Mouse (Mus musculus) limb, embryonic 15.5 days (tissue): Measurements from ENCODE around the gene Nenf. TPM values are rescaled to one million over a fixed set of nuclear protein-coding genes. Genes with fewer than 3 reads are reported as not detected.

ENCODE experiments used
- ATAC-seq: fragments of 200-750 bp; cut with Nextera tagmentation; 2 replicates; pipeline ENCODE4 v1.8.0; 2017; ENCODE audit warnings: low read depth, moderate TSS enrichment; ENCODE audit not compliant: insufficient number of reproducible peaks, low FRiP score, low TSS enrichment
- H3K27ac ChIP-seq: fragments of 300-500 bp; sonication (generic); 2 replicates; pipeline ENCODE4 v1.5.1; 2015; ENCODE audit warnings: moderate library complexity, mild to moderate bottlenecking, inconsistent platforms
- H3K27me3 ChIP-seq: fragments of 300-500 bp; sonication (generic); 2 replicates; pipeline ENCODE4 v1.6.1; 2015; ENCODE audit warnings: inconsistent platforms
- H3K36me3 ChIP-seq: fragments of 300-500 bp; sonication (generic); 2 replicates; pipeline ENCODE4 v1.6.1; 2015; ENCODE audit warnings: inconsistent platforms
- H3K4me1 ChIP-seq: fragments of 300-500 bp; sonication (generic); 2 replicates; pipeline ENCODE4 v1.6.1; 2015; ENCODE audit warnings: inconsistent platforms
- H3K4me2 ChIP-seq: fragments of 300-500 bp; sonication (generic); 2 replicates; pipeline ENCODE4 v1.6.1; 2015; ENCODE audit warnings: mild to moderate bottlenecking, inconsistent platforms
- H3K4me3 ChIP-seq: fragments of 300-500 bp; sonication (generic); 2 replicates; pipeline ENCODE4 v1.5.1; 2015; ENCODE audit warnings: mild to moderate bottlenecking, inconsistent platforms
- H3K9ac ChIP-seq: fragments of 300-500 bp; sonication (generic); 2 replicates; pipeline ENCODE4 v1.6.1; 2015; ENCODE audit warnings: inconsistent platforms
- H3K9me3 ChIP-seq: fragments of 300-500 bp; sonication (generic); 2 replicates; pipeline ENCODE4 v1.6.1; 2016; ENCODE audit warnings: inconsistent platforms
- WGBS: fragments of 180-500 bp; shearing (Covaris S2); methylation state at CpG from one replicate; pipeline ENCODE4 v1.1.7; 2015; 5-methylcytosine and 5-hydroxymethylcytosine counted together
- polyA plus RNA-seq: library from polyadenylated mRNA; unstranded; fragments of >200 nt; fragmentation: Nextera tagmentation; extraction: Ambion mirVana; gene quantifications from 2 replicates; pipeline ENCODE4 v1.2.1, GENCODE M21; 2015

Nenf gene
- polyA plus RNA-seq, 1 experiment from 2014 or later: 112 TPM

DNA sequence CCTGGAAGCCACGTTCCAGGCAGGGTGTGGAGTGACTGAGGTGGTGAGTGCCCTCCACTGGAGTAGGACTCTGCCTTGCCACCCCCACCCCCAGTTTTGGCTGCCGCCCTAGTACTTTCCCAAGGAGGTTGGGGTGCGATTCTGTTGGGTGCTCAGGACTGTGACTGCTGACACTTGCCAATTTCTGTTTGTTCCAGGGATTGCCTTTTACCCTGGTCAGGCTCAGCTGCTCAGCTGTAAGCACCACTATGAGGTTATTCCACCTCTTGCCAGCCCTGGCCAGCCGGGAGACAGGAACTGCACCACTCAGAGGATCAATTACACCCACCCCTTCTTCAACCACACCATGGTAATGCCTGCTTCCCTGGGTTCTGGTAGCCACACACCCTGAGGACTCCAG, 22.5 kb upstream of the Nenf start:
- H3K27ac ChIP-seq: no peak overlapping the region
- H3K4me1 ChIP-seq: no peaks in the 10 kb centered on the region
- no peak for ATAC-seq
- no peak overlapping the region for H3K4me3 ChIP-seq
- no peaks in the 10 kb centered on the region for H3K9me3 ChIP-seq
- no peak overlapping the region for H3K4me2 ChIP-seq
- peaks cover 69% of the 10 kb centered on the region for H3K36me3 ChIP-seq
- WGBS: 89% methylated on average over 4 of the region's 4 CpGs
- H3K27me3 ChIP-seq: no peaks in the 10 kb centered on the region
- no peak overlapping the region for H3K9ac ChIP-seq

DNA sequence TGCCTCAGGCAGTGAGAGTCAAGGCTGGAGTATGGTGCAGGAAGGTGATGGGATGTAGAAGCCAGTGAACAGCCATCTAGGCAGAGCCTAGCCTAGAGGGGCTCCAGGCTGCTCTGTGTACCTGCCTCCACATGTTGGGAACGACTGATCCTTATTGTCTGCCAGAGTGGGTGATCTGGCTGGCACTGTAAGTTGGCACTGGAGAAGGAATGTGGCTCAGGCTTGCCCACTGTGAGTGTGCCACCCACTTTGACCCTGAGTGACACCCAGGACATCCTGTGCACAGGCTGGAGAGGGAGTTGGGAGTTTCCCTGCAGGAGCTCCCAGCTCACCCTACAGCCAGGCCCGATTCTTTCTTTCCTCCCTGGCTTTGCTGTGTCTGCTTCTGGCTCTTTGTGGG, 21.9 kb upstream of the Nenf start:
- H3K9ac ChIP-seq: no peak overlapping the region
- no peak overlapping the region for H3K4me3 ChIP-seq
- no peaks in the 10 kb centered on the region for H3K9me3 ChIP-seq
- no peak for ATAC-seq
- WGBS: 77% methylated on average over 2 of the region's 2 CpGs
- no peaks in the 10 kb centered on the region for H3K4me1 ChIP-seq
- H3K4me2 ChIP-seq: no peak overlapping the region
- H3K36me3 ChIP-seq: peaks cover 65% of the 10 kb centered on the region
- H3K27ac ChIP-seq: no peak overlapping the region
- H3K27me3 ChIP-seq: no peaks in the 10 kb centered on the region

GRCm38 (mm10) chr1:191334500-191334899, 16.5 kb upstream of the Nenf start:
- H3K4me1 ChIP-seq: no peaks in the 10 kb centered on the region
- no peak overlapping the region for H3K9ac ChIP-seq
- no peak overlapping the region for H3K27ac ChIP-seq
- ATAC-seq: no peak
- peaks cover 40% of the 10 kb centered on the region for H3K36me3 ChIP-seq
- 79% methylated on average over 5 of the region's 5 CpGs for WGBS
- H3K4me2 ChIP-seq: no peak overlapping the region
- no peaks in the 10 kb centered on the region for H3K27me3 ChIP-seq
- no peak overlapping the region for H3K4me3 ChIP-seq
- no peaks in the 10 kb centered on the region for H3K9me3 ChIP-seq

DNA sequence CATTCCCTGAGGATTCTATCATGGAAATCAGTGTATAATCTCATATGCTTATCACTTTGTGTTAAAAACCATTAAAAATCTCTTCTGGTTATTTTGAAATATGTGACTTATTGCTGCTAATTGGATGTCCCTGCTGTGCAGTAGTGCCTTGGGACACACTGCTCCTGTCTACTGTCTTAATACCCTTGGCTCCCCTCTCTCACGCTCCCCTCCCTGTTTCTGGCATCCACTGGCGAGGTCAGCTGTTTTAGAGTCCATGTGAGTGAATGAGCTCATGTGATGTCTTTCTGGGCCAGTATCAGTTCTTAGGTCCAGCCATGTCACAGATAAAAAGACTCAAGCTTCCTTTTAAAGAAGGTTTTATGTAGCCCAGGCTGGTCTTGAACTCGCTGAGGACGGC, 12.4 kb upstream of the Nenf start:
- H3K4me3 ChIP-seq: no peak overlapping the region
- H3K36me3 ChIP-seq: peaks cover 20% of the 10 kb centered on the region
- ATAC-seq: no peak

GRCm38 (mm10) chr1:191328019-191328441, 10.0 kb upstream of the Nenf start:
- H3K4me2 ChIP-seq: no peak overlapping the region
- no peaks in the 10 kb centered on the region for H3K9me3 ChIP-seq
- no peaks in the 10 kb centered on the region for H3K27me3 ChIP-seq
- H3K36me3 ChIP-seq: peaks cover 17% of the 10 kb centered on the region
- 61% methylated on average over 8 of the region's 8 CpGs for WGBS
- H3K27ac ChIP-seq: no peak overlapping the region
- peaks cover 27% of the 10 kb centered on the region for H3K4me1 ChIP-seq
- H3K9ac ChIP-seq: no peak overlapping the region
- no peak for ATAC-seq
- no peak overlapping the region for H3K4me3 ChIP-seq

More for the DNA sequence above, 12.4 kb upstream of the Nenf start:
- Histone ChIP-seq H3K9ac (no peak overlapping the region), H3K4me1 (peaks cover 27% of the 10 kb centered on the region), H3K9me3 (no peaks in the 10 kb centered on the region), H3K4me2 (no peak overlapping the region), H3K27ac (no peak overlapping the region), H3K27me3 (no peaks in the 10 kb centered on the region)
- WGBS: 81% methylated on average over 4 of the region's 4 CpGs

DNA sequence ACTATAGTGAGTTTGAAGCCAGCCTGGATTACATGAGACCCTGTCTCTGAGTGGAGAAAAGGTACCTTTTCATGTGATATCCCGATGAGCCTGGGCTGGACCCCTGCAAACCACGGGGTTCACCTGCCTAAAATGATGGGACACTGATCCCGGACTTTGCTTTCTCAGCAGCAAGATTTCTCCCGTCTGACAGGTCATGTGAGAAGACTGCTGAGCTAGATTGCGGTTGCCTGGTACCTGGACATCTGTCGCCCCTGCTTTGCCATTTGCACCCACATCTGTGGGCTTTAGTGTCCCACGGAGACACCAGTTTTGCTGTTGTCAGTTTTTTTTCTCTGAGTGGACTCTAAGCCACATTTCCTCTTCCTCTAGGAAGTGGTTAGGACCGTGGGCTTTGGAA, 9.3 kb upstream of the Nenf start:
- no peak for ATAC-seq
- Histone ChIP-seq H3K4me2 (peak overlapping the region; percentile 82; the same call in 1 of the 2 replicates), H3K4me3 (no peak overlapping the region; the same call in 1 of the 2 replicates), H3K9me3 (no peaks in the 10 kb centered on the region), H3K4me1 (peaks cover 27% of the 10 kb centered on the region), H3K27ac (no peak overlapping the region), H3K36me3 (peaks cover 10% of the 10 kb centered on the region; the same call in 1 of the 2 replicates), H3K27me3 (no peaks in the 10 kb centered on the region), H3K9ac (no peak overlapping the region)
- WGBS: 83% methylated on average over 8 of the region's 8 CpGs

DNA sequence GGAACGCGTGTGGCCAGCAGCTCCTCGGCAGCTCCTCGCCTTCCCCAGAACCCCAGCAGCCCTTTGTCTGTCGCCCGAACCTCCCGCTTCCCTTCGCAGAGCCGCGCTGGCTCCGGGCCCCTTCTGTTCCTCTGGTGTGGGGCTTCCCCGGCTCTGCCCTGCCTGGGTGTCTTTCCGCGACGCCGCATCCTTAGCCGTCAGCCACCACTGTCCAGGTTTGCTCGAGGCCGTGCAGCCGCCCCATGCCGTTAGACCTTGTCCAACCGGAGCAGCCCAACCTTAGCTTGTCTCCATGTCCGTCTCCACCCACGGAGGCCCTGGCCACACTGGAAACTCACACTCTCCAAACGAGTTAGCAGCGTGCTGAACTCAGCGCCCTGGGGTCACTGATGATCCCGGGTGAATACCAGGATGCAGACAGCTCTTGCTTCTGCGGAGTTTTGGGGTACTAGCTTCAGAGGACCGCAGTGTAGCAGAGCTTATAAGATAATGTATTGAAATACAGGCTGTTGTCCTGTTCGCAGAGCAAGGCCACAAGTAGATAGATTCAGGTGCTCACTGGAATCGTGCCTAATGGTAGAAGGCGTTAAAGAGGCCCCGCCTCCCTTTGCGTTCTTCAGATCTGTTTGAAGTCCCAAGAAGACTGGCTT, 8.4 kb upstream of the Nenf start:
- peaks cover 27% of the 10 kb centered on the region for H3K4me1 ChIP-seq
- peak; percentile 75 for ATAC-seq
- peak overlapping the region; percentile 86 for H3K4me3 ChIP-seq
- H3K9me3 ChIP-seq: no peaks in the 10 kb centered on the region
- H3K4me2 ChIP-seq: peak overlapping the region; percentile 82
- peaks cover 5% of the 10 kb centered on the region; the same call in 1 of the 2 replicates for H3K36me3 ChIP-seq
- H3K9ac ChIP-seq: peak overlapping the region; percentile 55
- H3K27ac ChIP-seq: peak overlapping the region; percentile 69
- H3K27me3 ChIP-seq: no peaks in the 10 kb centered on the region
- under 1% methylated on average over 35 of the region's 35 CpGs for WGBS

- no peaks in the 10 kb centered on the region for H3K27me3 ChIP-seq
- under 1% methylated on average over 41 of the region's 42 CpGs for whole genome bisulfite sequencing
- peak within 1 kb of the TSS; percentile 69 for H3K27ac ChIP-seq
- H3K9me3 ChIP-seq: no peaks in the 10 kb centered on the region
- H3K4me2 ChIP-seq: peak within 1 kb of the TSS; percentile 82
- peak within 1 kb of the TSS; percentile 55 for H3K9ac ChIP-seq
- peaks cover 27% of the 10 kb centered on the region for H3K4me1 ChIP-seq
- 0 out of 2 replicates have a peak, but pooled peaks cover 3% of the 10 kb centered on the region for H3K36me3 ChIP-seq
- H3K4me3 ChIP-seq: peak within 1 kb of the TSS; percentile 86
- peak; percentile 84 for ATAC-seq
Measured at GRCm38 (mm10) chr1:191325726-191326232, 7.8 kb upstream of the Nenf start, which contains the start of gene Tmem206. Gene Tmem206 (plus strand): TSS chr1:191325912.

DNA sequence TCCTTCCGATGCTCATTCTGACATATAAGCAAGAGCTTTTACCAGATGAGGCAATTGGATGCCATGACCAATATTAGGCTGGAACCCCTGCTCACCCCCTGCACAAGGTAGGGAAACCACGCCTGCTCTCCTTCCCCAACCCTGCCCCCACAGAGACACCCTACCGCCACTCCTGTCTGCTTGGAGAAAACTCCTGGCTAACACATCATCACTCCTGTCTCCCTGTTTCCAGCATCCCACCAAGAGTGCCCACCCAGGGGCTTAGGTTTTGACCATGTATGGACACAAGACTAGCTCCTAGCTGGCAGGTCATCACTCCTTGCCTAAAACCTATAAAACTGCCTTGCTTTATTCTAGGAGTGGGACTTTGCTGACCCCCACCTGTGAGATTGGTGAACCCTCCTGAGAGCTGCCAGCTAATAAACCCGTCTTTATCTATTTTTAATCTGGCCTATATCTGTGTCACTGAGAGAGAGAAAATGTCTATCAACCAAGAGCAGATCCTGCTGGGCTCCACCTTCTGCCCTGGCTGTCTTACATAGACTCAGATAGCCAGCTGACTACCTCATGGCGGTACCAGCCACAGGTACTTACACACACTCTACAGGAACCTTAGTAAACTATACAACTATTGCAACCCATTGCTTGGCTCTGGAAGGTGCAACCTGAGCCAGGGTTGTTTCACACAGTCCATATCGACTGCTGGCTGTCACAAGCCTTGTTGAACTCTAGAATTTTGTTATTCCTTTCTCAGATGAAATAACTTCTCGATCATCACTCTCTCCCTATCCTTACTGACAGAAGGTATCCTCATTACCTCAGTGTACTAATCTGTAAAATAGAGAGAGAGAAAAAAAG, 7.0 kb upstream of the Nenf start:
- peak overlapping the region; percentile 82 for H3K4me2 ChIP-seq
- no peak overlapping the region for H3K9ac ChIP-seq
- H3K27me3 ChIP-seq: no peaks in the 10 kb centered on the region
- 85% methylated on average over 7 of the region's 7 CpGs for WGBS
- no peak overlapping the region; the same call in 1 of the 2 replicates for H3K27ac ChIP-seq
- ATAC-seq: no peak
- H3K9me3 ChIP-seq: no peaks in the 10 kb centered on the region
- peak overlapping the region; percentile 86; the same call in 1 of the 2 replicates for H3K4me3 ChIP-seq
- H3K4me1 ChIP-seq: peaks cover 27% of the 10 kb centered on the region
- 0 out of 2 replicates have a peak, but pooled peaks cover 3% of the 10 kb centered on the region for H3K36me3 ChIP-seq

GRCm38 (mm10) chr1:191323381-191323780, 5.4 kb upstream of the Nenf start:
- H3K4me2 ChIP-seq: no peak overlapping the region
- ATAC-seq: no peak
- WGBS: 91% methylated on average over 3 of the region's 3 CpGs
- no peaks in the 10 kb centered on the region for H3K9me3 ChIP-seq
- 0 out of 2 replicates have a peak, but pooled peaks cover 2% of the 10 kb centered on the region for H3K36me3 ChIP-seq
- no peak overlapping the region for H3K27ac ChIP-seq
- no peak overlapping the region for H3K4me3 ChIP-seq
- peaks cover 30% of the 10 kb centered on the region for H3K4me1 ChIP-seq
- H3K27me3 ChIP-seq: no peaks in the 10 kb centered on the region
- H3K9ac ChIP-seq: no peak overlapping the region

DNA sequence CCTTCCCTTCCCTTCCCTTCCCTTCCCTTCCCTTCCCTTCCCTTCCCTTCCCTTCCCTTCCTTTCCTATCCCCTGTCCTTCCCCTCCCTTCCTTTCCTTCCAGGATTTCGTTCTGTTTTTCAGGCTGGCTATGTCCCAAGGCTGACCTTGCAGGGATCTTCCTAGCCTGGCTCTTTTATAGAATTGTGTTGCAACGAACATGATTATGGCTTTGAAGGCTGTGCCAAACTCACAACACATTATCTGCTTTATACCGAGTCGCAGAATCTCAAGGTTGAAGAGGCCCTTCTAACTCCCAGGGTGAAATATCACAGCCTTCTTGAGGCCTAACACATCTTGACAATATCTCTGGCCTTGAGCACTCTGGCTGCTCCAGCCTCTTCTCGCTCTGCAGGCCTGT, 692 bp upstream of the Nenf start:
- Histone ChIP-seq H3K9ac (no peak overlapping the region), H3K4me3 (no peak overlapping the region), H3K36me3 (no peaks in the 10 kb centered on the region), H3K27me3 (no peaks in the 10 kb centered on the region), H3K4me2 (no peak overlapping the region), H3K27ac (peak overlapping the region; percentile 14; the same call in 1 of the 2 replicates), H3K9me3 (no peaks in the 10 kb centered on the region), H3K4me1 (peaks cover 16% of the 10 kb centered on the region)
- no peak for ATAC-seq
- 53% methylated on average over 5 of the region's 5 CpGs for WGBS

GRCm38 (mm10) chr1:191316818-191317217, 1.2 kb downstream of the Nenf start:
- Histone ChIP-seq H3K4me3 (peak overlapping the region; percentile 77), H3K9me3 (no peaks in the 10 kb centered on the region), H3K36me3 (no peaks in the 10 kb centered on the region), H3K27me3 (no peaks in the 10 kb centered on the region), H3K27ac (no peak overlapping the region), H3K4me2 (peak overlapping the region; percentile 69), H3K4me1 (peaks cover 20% of the 10 kb centered on the region), H3K9ac (no peak overlapping the region)
- ATAC-seq: no peak
- 83% methylated on average over 8 of the region's 8 CpGs for WGBS
